Mouse (Mus musculus): ENCODE data around the gene Lpin1. TPM values are rescaled to one million over a fixed set of nuclear protein-coding genes. Genes with fewer than 3 reads are reported as not detected.

The Lpin1 gene
- 100 to 1,000 TPM; 227 to 339 (median 265) TPM for total RNA-seq (2022)

GRCm38 (mm10) chr12:16610936-16611335, at the start of gene Lpin1:
Lpin1 (minus strand) TSS chr12:16610966.
- no peak for DNase-seq (ENCODE audit: low spot score in 2 of 2)

GRCm38 (mm10) chr12:16656906-16657875, 46.4 kb upstream of the Lpin1 start:
- no peak for DNase-seq (ENCODE audit: low spot score in 2 of 2)

- DNase-seq (ENCODE audit: low spot score in 2 of 2), result no peak
Observed at GRCm38 (mm10) chr12:16655604-16656003, 44.8 kb upstream of the Lpin1 start.

- peak; percentile 78 to 82 for DNase-seq (ENCODE audit: low spot score in 2 of 2)
Observed at GRCm38 (mm10) chr12:16653332-16654093, 42.7 kb upstream of the Lpin1 start, which contains the start of gene Ntsr2. Ntsr2 (plus strand) TSS chr12:16653382.

GRCm38 (mm10) chr12:16649819-16650218, 39.1 kb upstream of the Lpin1 start:
- DNase-seq (ENCODE audit: low spot score in 2 of 2), result no peak

GRCm38 (mm10) chr12:16648273-16648672, 37.5 kb upstream of the Lpin1 start:
- DNase-seq (ENCODE audit: low spot score in 2 of 2), result no peak

GRCm38 (mm10) chr12:16646780-16647409, 36.1 kb upstream of the Lpin1 start:
- peak; percentile 67 to 70 for DNase-seq (ENCODE audit: low spot score in 2 of 2)

- no peak for DNase-seq (ENCODE audit: low spot score in 2 of 2)
Observed at GRCm38 (mm10) chr12:16644698-16645097, 33.9 kb upstream of the Lpin1 start.

- DNase-seq (ENCODE audit: low spot score in 2 of 2), result peak; percentile 82 to 92
Observed at GRCm38 (mm10) chr12:16643508-16644345, 33.0 kb upstream of the Lpin1 start.

GRCm38 (mm10) chr12:16642000-16642399, 31.2 kb upstream of the Lpin1 start:
- DNase-seq (ENCODE audit: low spot score in 2 of 2), result no peak

GRCm38 (mm10) chr12:16640075-16640474, 29.3 kb upstream of the Lpin1 start:
- peak in 1 of 2 experiments; percentile 61 for DNase-seq (ENCODE audit: low spot score in 2 of 2)

GRCm38 (mm10) chr12:16639078-16639771, 28.5 kb upstream of the Lpin1 start:
- DNase-seq (ENCODE audit: low spot score in 2 of 2), result no peak

- no peak for DNase-seq (ENCODE audit: low spot score in 2 of 2)
Observed at GRCm38 (mm10) chr12:16635816-16636215, 25.1 kb upstream of the Lpin1 start.

GRCm38 (mm10) chr12:16634075-16634813, 23.5 kb upstream of the Lpin1 start:
- no peak for DNase-seq (ENCODE audit: low spot score in 2 of 2)

GRCm38 (mm10) chr12:16633235-16633634, 22.5 kb upstream of the Lpin1 start:
- no peak for DNase-seq (ENCODE audit: low spot score in 2 of 2)

- no peak for DNase-seq (ENCODE audit: low spot score in 2 of 2)
Observed at GRCm38 (mm10) chr12:16631423-16631822, 20.7 kb upstream of the Lpin1 start.

GRCm38 (mm10) chr12:16630866-16631185, 20.1 kb upstream of the Lpin1 start:
- no peak for DNase-seq (ENCODE audit: low spot score in 2 of 2)

- peak in 1 of 2 experiments; percentile 38 for DNase-seq (ENCODE audit: low spot score in 2 of 2)
Observed at GRCm38 (mm10) chr12:16630152-16630865, 19.5 kb upstream of the Lpin1 start.

GRCm38 (mm10) chr12:16620230-16620629, 9.5 kb upstream of the Lpin1 start:
- DNase-seq (ENCODE audit: low spot score in 2 of 2), result no peak
